Mouse (Mus musculus): Measurements from ENCODE around the gene Hic2. TPM values are rescaled to one million over a fixed set of nuclear protein-coding genes. Genes with fewer than 3 reads are reported as not detected.
A peak's percentile ranks its signal among the peaks of the same experiment; 100 is the strongest.

Hic2 gene
- polyA plus RNA-seq, 1 experiment from 2014 or later, result 11.3 TPM

DNA sequence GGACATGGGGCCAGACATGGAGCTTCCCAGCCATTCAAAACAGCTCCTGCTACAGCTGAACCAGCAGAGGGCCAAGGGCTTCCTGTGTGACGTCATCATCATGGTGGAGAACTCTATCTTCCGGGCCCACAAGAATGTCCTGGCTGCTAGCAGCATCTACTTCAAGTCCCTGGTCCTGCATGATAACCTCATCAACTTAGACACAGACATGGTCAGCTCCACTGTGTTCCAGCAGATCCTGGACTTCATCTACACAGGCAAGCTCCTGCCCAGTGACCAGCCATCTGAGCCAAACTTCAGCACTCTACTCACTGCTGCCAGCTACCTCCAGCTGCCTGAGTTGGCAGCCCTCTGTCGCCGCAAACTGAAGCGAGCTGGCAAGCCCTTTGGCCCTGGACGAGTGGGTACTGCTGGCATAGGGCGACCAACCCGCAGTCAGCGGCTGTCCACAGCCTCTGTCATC, 24.0 kb downstream of the Hic2 start:
- no peaks in the 10 kb centered on the region for H3K9me3 ChIP-seq (ENCODE audit: control insufficient read depth, low read length)
- H3K36me3 ChIP-seq (ENCODE audit: control insufficient read depth, insufficient read depth, low read length), result peaks cover 6% of the 10 kb centered on the region; the same call in 1 of the 2 replicates
- 93% methylated on average over 9 of the region's 9 CpGs for WGBS
- no peak overlapping the region for H3K4me2 ChIP-seq (ENCODE audit: low read depth, low read length, severe bottlenecking)
- H3K9ac ChIP-seq (ENCODE audit: low read length), result no peak overlapping the region
- no peak for ATAC-seq (replicated peaks; ENCODE audit: low FRiP score)
- no peak overlapping the region for H3K27ac ChIP-seq (ENCODE audit: low read depth, low read length)
- DNase-seq (ENCODE audit: low spot score), result no peak
- H3K4me1 ChIP-seq (replicated peaks; ENCODE audit: control insufficient read depth, insufficient read depth, low read length), result peaks cover 13% of the 10 kb centered on the region; the same call in 1 of the 2 replicates
- H3K4me3 ChIP-seq (ENCODE audit: low read depth, low read length), result no peak overlapping the region
- H3K27me3 ChIP-seq (ENCODE audit: control insufficient read depth, insufficient read depth, low read length), result no peaks in the 10 kb centered on the region

DNA sequence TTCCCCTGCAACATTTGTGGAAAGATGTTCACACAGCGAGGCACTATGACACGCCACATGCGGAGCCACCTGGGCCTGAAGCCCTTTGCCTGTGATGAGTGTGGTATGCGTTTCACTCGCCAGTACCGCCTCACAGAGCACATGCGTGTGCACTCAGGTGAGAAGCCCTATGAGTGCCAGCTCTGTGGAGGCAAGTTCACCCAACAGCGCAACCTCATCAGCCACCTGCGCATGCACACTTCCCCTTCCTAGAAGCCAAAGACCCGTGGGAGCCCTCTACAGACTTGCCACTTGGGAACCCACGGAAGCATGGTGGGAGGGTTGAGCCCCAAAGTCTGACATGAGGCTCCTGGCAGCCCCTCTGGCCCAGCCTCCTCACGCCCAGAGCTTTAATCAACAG, 25.5 kb downstream of the Hic2 start:
- H3K4me3 ChIP-seq (ENCODE audit: low read depth, low read length), result no peak overlapping the region
- no peak overlapping the region for H3K27ac ChIP-seq (ENCODE audit: low read depth, low read length)
- no peak overlapping the region for H3K9ac ChIP-seq (ENCODE audit: low read length)
- WGBS, result 98% methylated on average over 12 of the region's 12 CpGs
- H3K9me3 ChIP-seq (ENCODE audit: control insufficient read depth, low read length), result no peaks in the 10 kb centered on the region
- H3K36me3 ChIP-seq (ENCODE audit: control insufficient read depth, insufficient read depth, low read length), result peaks cover 6% of the 10 kb centered on the region; the same call in 1 of the 2 replicates
- DNase-seq (ENCODE audit: low spot score) (no peak), ATAC-seq (replicated peaks; ENCODE audit: low FRiP score) (no peak)
- H3K4me1 ChIP-seq (replicated peaks; ENCODE audit: control insufficient read depth, insufficient read depth, low read length), result peaks cover 4% of the 10 kb centered on the region; the same call in 1 of the 2 replicates
- H3K27me3 ChIP-seq (ENCODE audit: control insufficient read depth, insufficient read depth, low read length), result no peaks in the 10 kb centered on the region
- no peak overlapping the region for H3K4me2 ChIP-seq (ENCODE audit: low read depth, low read length, severe bottlenecking)

- 90% methylated on average over 1 of the region's 1 CpGs for WGBS
- DNase-seq (ENCODE audit: low spot score), result no peak
- Histone ChIP-seq H3K4me1 (replicated peaks; ENCODE audit: control insufficient read depth, insufficient read depth, low read length) (no peaks in the 10 kb centered on the region), H3K36me3 (ENCODE audit: control insufficient read depth, insufficient read depth, low read length) (peaks cover 6% of the 10 kb centered on the region; the same call in 1 of the 2 replicates), H3K9me3 (ENCODE audit: control insufficient read depth, low read length) (no peaks in the 10 kb centered on the region), H3K27me3 (ENCODE audit: control insufficient read depth, insufficient read depth, low read length) (no peaks in the 10 kb centered on the region), H3K27ac (ENCODE audit: low read depth, low read length) (no peak overlapping the region), H3K9ac (ENCODE audit: low read length) (no peak overlapping the region), H3K4me3 (ENCODE audit: low read depth, low read length) (no peak overlapping the region), H3K4me2 (ENCODE audit: low read depth, low read length, severe bottlenecking) (no peak overlapping the region)
- no peak for ATAC-seq (replicated peaks; ENCODE audit: low FRiP score)
Observed at GRCm38 (mm10) chr16:17261341-17261740, 28.0 kb downstream of the Hic2 start.

DNA sequence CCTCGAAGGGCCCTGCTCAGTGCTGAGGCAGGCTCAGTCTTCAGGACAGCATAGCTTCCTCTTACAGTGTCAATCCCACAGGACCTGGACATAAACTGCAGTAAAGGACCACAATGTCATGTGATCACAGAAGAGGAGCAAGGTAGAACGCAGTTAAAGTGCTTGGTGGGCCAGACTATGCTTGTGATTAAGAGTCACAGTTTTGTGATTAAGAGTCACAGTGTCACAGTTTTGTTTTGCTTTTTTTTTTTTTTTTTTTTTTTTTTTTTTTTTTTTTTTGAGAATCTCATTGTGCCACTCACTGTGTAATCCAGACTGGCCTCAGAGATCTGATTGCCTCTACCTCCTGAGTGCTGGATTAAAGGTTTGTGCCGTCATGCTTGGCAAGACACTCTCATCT, 32.7 kb downstream of the Hic2 start:
- no peak for DNase-seq (ENCODE audit: low spot score)
- ATAC-seq (replicated peaks; ENCODE audit: low FRiP score), result no peak
- no peak overlapping the region for H3K4me2 ChIP-seq (ENCODE audit: low read depth, low read length, severe bottlenecking)
- no peak overlapping the region for H3K4me3 ChIP-seq (ENCODE audit: low read depth, low read length)
- no peaks in the 10 kb centered on the region for H3K27me3 ChIP-seq (ENCODE audit: control insufficient read depth, insufficient read depth, low read length)
- 81% methylated on average over 3 of the region's 3 CpGs for WGBS
- H3K9ac ChIP-seq (ENCODE audit: low read length), result no peak overlapping the region
- no peak overlapping the region for H3K27ac ChIP-seq (ENCODE audit: low read depth, low read length)
- H3K36me3 ChIP-seq (ENCODE audit: control insufficient read depth, insufficient read depth, low read length), result no peaks in the 10 kb centered on the region
- peaks cover 3% of the 10 kb centered on the region; the same call in 1 of the 2 replicates for H3K9me3 ChIP-seq (ENCODE audit: control insufficient read depth, low read length)
- H3K4me1 ChIP-seq (replicated peaks; ENCODE audit: control insufficient read depth, insufficient read depth, low read length), result no peaks in the 10 kb centered on the region

- H3K27me3 ChIP-seq (ENCODE audit: control insufficient read depth, insufficient read depth, low read length), result no peaks in the 10 kb centered on the region
- 83% methylated on average over 5 of the region's 5 CpGs for WGBS
- H3K4me3 ChIP-seq (ENCODE audit: low read depth, low read length), result no peak overlapping the region
- ATAC-seq (replicated peaks; ENCODE audit: low FRiP score) (no peak), DNase-seq (ENCODE audit: low spot score) (no peak)
- no peaks in the 10 kb centered on the region for H3K4me1 ChIP-seq (replicated peaks; ENCODE audit: control insufficient read depth, insufficient read depth, low read length)
- H3K9ac ChIP-seq (ENCODE audit: low read length), result no peak overlapping the region
- H3K9me3 ChIP-seq (ENCODE audit: control insufficient read depth, low read length), result peaks cover 3% of the 10 kb centered on the region; the same call in 1 of the 2 replicates
- H3K4me2 ChIP-seq (ENCODE audit: low read depth, low read length, severe bottlenecking), result no peak overlapping the region
- no peak overlapping the region for H3K27ac ChIP-seq (ENCODE audit: low read depth, low read length)
- no peaks in the 10 kb centered on the region for H3K36me3 ChIP-seq (ENCODE audit: control insufficient read depth, insufficient read depth, low read length)
Observed at GRCm38 (mm10) chr16:17267937-17268336, 34.6 kb downstream of the Hic2 start.

DNA sequence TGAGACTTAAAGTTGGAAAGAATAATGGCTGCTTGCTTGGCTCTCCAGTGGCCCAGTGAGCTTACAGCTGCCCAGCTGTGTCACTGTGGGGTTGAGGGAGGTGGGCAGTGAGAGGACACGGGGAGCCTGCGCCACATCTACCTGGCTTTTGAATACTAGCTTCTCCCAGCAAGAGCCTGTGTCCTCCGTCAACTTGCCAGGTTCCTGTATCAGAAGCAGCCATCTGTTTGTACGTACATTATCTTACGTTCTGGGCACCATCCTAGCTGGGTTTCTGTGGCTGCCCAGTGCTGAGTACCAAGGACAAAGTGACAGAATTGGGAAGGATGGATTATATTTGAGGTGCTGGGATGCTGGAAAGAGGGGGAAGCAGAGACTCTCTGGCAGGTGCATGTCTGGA, 36.5 kb downstream of the Hic2 start:
- Histone ChIP-seq H3K4me2 (ENCODE audit: low read depth, low read length, severe bottlenecking) (no peak overlapping the region), H3K9ac (ENCODE audit: low read length) (no peak overlapping the region), H3K27me3 (ENCODE audit: control insufficient read depth, insufficient read depth, low read length) (no peaks in the 10 kb centered on the region), H3K4me3 (ENCODE audit: low read depth, low read length) (no peak overlapping the region), H3K27ac (ENCODE audit: low read depth, low read length) (no peak overlapping the region), H3K4me1 (replicated peaks; ENCODE audit: control insufficient read depth, insufficient read depth, low read length) (no peaks in the 10 kb centered on the region), H3K36me3 (ENCODE audit: control insufficient read depth, insufficient read depth, low read length) (no peaks in the 10 kb centered on the region), H3K9me3 (ENCODE audit: control insufficient read depth, low read length) (peaks cover 3% of the 10 kb centered on the region; the same call in 1 of the 2 replicates)
- ATAC-seq (replicated peaks; ENCODE audit: low FRiP score), result no peak
- no peak for DNase-seq (ENCODE audit: low spot score)
- WGBS, result 88% methylated on average over 5 of the region's 5 CpGs

DNA sequence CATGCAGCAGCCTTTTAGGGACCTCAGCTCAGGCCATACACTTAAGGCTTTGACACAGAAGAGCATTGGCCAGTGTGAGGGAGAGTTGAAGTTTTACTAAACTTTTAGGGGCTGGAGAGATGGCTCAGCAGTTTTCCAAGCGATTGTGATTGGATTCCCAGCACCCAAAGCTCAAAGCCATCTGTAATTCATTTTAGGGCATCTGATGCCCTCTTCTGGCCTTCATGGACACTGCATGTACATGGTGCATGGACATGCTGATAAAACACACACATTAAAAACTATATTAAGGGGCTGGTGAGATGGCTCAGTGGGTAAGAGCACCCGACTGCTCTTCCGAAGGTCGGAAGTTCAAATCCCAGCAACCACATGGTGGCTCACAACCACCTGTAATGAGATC, 37.8 kb downstream of the Hic2 start:
- DNase-seq (ENCODE audit: low spot score), result no peak
- 75% methylated on average over 4 of the region's 4 CpGs for whole genome bisulfite sequencing
- Histone ChIP-seq H3K9me3 (ENCODE audit: control insufficient read depth, low read length) (peaks cover 3% of the 10 kb centered on the region; the same call in 1 of the 2 replicates), H3K27me3 (ENCODE audit: control insufficient read depth, insufficient read depth, low read length) (no peaks in the 10 kb centered on the region), H3K4me1 (replicated peaks; ENCODE audit: control insufficient read depth, insufficient read depth, low read length) (no peaks in the 10 kb centered on the region), H3K4me3 (ENCODE audit: low read depth, low read length) (no peak overlapping the region), H3K27ac (ENCODE audit: low read depth, low read length) (no peak overlapping the region), H3K36me3 (ENCODE audit: control insufficient read depth, insufficient read depth, low read length) (no peaks in the 10 kb centered on the region), H3K9ac (ENCODE audit: low read length) (no peak overlapping the region), H3K4me2 (ENCODE audit: low read depth, low read length, severe bottlenecking) (no peak overlapping the region)
- no peak for ATAC-seq (replicated peaks; ENCODE audit: low FRiP score)

- Histone ChIP-seq H3K27me3 (ENCODE audit: control insufficient read depth, insufficient read depth, low read length) (peaks cover 2% of the 10 kb centered on the region), H3K9ac (ENCODE audit: low read length) (no peak overlapping the region), H3K27ac (ENCODE audit: low read depth, low read length) (no peak overlapping the region), H3K4me1 (replicated peaks; ENCODE audit: control insufficient read depth, insufficient read depth, low read length) (peaks cover 3% of the 10 kb centered on the region), H3K4me2 (ENCODE audit: low read depth, low read length, severe bottlenecking) (no peak overlapping the region), H3K36me3 (ENCODE audit: control insufficient read depth, insufficient read depth, low read length) (no peaks in the 10 kb centered on the region), H3K4me3 (ENCODE audit: low read depth, low read length) (no peak overlapping the region), H3K9me3 (ENCODE audit: control insufficient read depth, low read length) (peaks cover 3% of the 10 kb centered on the region; the same call in 1 of the 2 replicates)
- ATAC-seq (replicated peaks; ENCODE audit: low FRiP score) (no peak), DNase-seq (ENCODE audit: low spot score) (no peak)
- 74% methylated on average over 6 of the region's 6 CpGs for WGBS
Observed at GRCm38 (mm10) chr16:17271856-17272255, 38.5 kb downstream of the Hic2 start.

- no peak for DNase-seq (ENCODE audit: low spot score)
- ATAC-seq (replicated peaks; ENCODE audit: low FRiP score), result no peak
- 0 out of 2 replicates have a peak within 1 kb of the TSS, but pooled peaks have one; percentile 25 for H3K27ac ChIP-seq (ENCODE audit: low read depth, low read length)
Observed at GRCm38 (mm10) chr16:17275721-17276120, 42.3 kb downstream of the Hic2 start, which contains the start of gene Tmem191c. Gene Tmem191c, plus strand, starts transcription at chr16:17276077.

More at GRCm38 (mm10) chr16:17275721-17276120, 42.3 kb downstream of the Hic2 start, which contains the start of gene Tmem191c:
- Histone ChIP-seq H3K27me3 (ENCODE audit: control insufficient read depth, insufficient read depth, low read length) (peaks cover 24% of the 10 kb centered on the region), H3K9me3 (ENCODE audit: control insufficient read depth, low read length) (peaks cover 3% of the 10 kb centered on the region; the same call in 1 of the 2 replicates), H3K4me1 (replicated peaks; ENCODE audit: control insufficient read depth, insufficient read depth, low read length) (peaks cover 16% of the 10 kb centered on the region), H3K36me3 (ENCODE audit: control insufficient read depth, insufficient read depth, low read length) (no peaks in the 10 kb centered on the region), H3K9ac (ENCODE audit: low read length) (peak within 1 kb of the TSS; percentile 65), H3K4me3 (ENCODE audit: low read depth, low read length) (peak within 1 kb of the TSS; percentile 50), H3K4me2 (ENCODE audit: low read depth, low read length, severe bottlenecking) (peak within 1 kb of the TSS; percentile 96)
- WGBS, result 64% methylated on average over 7 of the region's 7 CpGs

Data from forebrain, embryonic 11.5 days (tissue).